Mouse (Mus musculus) frontal cortex, postnatal 25 days (tissue): Measurements from ENCODE around the gene Pam.

Experiments
- DNase-seq, 2 experiments: peaks; one replicate each; pipeline ENCODE4 v3.0.0; 2022; ENCODE audit warnings: low spot score in 2 of 2

The Pam gene

GRCm38 (mm10) chr1:97828087-97828486 lies 267.4 kb downstream of the Pam start:
- no peak for DNase-seq

- no peak for DNase-seq
Measured at GRCm38 (mm10) chr1:97827566-97827965, 267.9 kb downstream of the Pam start.

DNA sequence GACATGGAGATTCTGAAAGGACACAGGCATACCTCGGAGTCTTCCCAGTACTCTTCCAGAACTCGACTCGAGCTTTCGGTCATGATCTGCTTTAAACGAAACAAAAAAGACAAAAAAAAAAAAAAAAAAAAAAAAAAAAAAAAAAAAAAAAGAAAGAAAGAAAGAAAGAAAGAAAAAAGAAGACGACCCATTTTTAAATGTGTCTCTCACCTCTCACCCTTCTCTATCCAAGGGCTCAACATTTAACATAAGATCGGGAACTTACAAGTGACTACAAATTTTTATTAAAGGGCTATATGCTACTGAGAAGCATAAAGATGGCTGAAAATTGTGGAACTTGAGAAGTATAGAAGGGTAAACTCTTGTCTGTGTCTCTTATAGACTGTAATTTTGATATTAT lies 272.5 kb downstream of the Pam start:
- DNase-seq = no peak

- no peak for DNase-seq
Measured at GRCm38 (mm10) chr1:97822203-97822602, 273.2 kb downstream of the Pam start.

- DNase-seq = no peak
Measured at GRCm38 (mm10) chr1:97821282-97821681, 274.2 kb downstream of the Pam start.

DNA sequence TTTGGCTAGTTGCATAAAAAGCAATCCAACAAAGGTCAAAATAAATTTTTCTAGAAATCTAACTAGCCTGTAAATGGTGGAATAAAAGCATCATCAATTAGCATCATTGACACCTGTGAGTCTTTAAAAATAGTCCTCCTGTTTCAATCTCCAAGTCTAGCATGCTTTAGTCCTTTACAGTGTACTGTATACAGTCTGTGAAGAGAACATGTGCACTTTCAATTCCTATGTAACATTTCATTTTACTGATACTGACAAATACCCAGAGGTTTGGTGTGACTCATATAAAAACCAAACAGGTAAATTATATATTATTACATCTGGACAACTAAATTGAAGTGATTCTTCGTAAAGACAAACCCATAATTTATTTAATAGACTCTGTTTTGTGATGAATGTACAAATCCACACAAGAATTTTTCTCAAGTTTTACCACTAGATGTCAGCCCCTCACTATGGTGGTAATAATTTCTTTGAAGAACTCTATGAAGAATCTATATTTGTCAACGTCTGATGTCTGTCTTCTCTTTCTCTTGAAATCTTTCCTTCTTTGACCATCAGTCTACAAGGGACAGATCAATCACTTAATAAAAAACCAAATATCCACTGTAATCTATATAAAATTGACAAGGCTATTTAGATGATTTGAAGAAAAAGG lies 286.1 kb downstream of the Pam start:
- no peak for DNase-seq

GRCm38 (mm10) chr1:97804520-97804919 lies 290.9 kb downstream of the Pam start:
- no peak for DNase-seq

- no peak for DNase-seq
Measured at GRCm38 (mm10) chr1:97802207-97802902, 293.1 kb downstream of the Pam start.

GRCm38 (mm10) chr1:97795936-97796335 lies 299.5 kb downstream of the Pam start:
- DNase-seq = no peak

GRCm38 (mm10) chr1:97794110-97794509 lies 301.3 kb downstream of the Pam start:
- DNase-seq = no peak

- no peak for DNase-seq
Measured at GRCm38 (mm10) chr1:97788490-97788889, 307.0 kb downstream of the Pam start.

DNA sequence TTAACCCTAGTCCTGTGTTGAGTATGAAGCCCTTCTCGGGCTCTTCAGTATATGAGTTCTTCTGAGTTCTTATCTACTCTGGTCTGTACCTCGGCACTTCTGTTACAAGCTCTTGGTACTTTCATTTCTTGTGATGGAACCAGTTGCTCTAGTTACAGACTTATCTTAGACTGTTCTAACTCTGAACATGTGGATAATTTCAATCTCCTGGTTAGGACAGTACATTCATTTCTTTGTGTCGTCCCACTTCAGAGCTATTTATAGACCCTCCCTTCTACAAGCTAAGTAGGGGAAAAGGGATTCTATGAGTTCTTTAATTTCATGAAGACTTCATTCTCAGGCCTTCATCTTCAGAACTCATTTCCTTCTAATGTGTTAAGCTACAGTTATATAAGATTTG lies 307.8 kb downstream of the Pam start:
- no peak for DNase-seq

DNA sequence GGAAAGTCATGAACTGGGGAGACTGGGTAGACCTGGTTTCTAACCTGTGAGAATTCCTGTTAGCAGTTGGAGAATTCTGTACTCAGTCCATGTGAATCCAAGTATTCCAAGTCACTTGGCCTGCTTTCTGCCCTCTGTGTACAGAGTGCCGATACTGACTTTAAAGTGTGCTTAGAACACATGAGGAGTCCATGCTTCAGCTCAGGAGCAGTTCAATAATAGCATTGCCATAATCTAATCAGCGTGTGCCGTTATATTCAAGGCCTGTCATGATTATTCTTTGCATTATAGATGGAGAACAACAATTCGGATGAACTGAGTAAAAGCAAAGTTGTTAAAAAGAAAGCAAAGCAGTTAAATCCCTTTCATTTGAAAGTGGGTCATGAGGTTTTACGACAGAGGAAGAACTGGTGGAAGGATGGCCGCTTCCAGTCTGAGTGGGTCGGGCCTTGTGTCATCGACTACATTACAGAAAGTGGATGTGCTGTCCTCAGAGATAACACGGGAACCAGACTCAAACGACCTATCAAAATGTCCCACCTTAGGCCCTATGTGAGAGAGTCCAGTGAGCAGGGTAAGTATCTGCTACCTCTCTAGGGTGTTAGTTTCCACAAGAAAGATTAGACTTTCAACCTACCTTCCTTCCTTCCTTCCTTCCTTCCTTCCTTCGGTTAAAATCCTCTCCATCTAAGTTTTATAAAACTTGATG lies 309.6 kb downstream of the Pam start:
- DNase-seq = no peak

DNA sequence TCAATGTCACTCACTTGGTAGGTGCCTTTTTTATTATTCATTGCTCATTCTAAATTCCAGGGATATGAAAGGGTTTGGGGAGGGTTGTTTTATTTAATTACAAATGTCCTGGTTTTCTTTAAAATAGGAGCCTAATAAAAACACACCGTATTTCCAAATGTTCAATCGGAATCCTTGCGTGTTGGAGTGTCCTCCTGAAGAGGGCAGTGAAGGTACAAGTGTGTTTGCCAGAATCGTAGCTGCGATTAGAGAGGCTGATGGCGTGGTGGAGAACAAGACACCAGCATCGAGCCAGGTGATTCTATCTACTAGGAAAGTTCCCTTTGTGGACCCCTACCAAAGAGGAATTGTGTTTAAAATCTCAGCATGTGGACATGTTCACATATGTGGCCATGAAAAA lies 310.5 kb downstream of the Pam start:
- DNase-seq = no peak

- no peak for DNase-seq
Measured at GRCm38 (mm10) chr1:97781674-97782073, 313.8 kb downstream of the Pam start.

GRCm38 (mm10) chr1:97773973-97774372 lies 321.5 kb downstream of the Pam start:
- DNase-seq = no peak

DNA sequence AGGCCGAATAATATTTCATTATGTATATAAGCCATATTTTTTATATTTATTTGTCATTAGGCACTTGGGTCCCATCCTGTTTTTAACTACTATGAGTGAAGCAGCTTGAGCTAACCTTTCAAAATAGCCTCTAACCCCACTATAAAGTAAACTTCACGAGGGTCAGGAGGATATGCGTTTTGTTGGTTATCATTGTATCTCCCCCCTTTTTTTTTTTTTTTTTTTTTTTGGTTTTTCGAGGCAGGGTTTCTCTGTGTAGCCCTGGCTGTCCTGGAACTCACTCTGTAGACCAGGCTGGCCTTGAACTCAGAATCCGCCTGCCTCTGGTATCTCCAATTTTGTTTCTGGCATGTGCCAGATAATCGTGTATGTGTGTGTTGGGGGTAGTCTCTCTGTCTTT lies 322.1 kb downstream of the Pam start:
- DNase-seq = no peak

DNA sequence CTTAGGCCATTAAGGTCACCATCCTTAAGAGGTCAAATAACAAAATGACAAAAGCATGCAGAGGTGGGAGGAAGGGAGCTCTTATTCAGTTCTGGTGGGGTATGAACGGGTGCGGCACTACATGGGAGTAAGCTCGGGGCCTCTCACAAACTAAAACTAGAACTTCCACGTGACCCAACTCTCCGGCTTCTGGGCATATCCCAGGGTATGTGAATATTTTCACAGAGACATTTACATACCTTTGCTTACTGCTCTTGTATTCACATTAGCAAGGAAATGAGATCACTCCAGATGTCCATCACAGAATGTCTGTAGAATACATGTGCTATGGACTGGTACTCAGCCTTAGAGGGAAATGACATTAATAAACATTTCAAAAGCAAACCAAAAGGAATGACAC lies 323.7 kb downstream of the Pam start:
- DNase-seq = no peak

GRCm38 (mm10) chr1:97771118-97771517 lies 324.3 kb downstream of the Pam start:
- DNase-seq = no peak

- peak; percentile 88 to 94 for DNase-seq
Measured at GRCm38 (mm10) chr1:97769904-97770753, 325.3 kb downstream of the Pam start, which contains the start of the genes Gin1 and Ppip5k2. Gene Gin1 (plus strand): TSS chr1:97770172. Gene Ppip5k2 (minus strand): TSS chr1:97770411.

- DNase-seq = peak in 1 of 2 experiments; percentile 31
Measured at GRCm38 (mm10) chr1:97769294-97769903, 326.0 kb downstream of the Pam start.
